Mouse (Mus musculus) bone marrow macrophage, adult 2 months (primary cell): Measurements from ENCODE around the gene Olfr698. TPM values are rescaled to one million over a fixed set of nuclear protein-coding genes. Genes with fewer than 3 reads are reported as not detected.
"Not testable (repeated sequence)": the region's sequence is repeated elsewhere in the genome, so short reads cannot be mapped to it uniquely, and the experiment has no call there.

Experiments used
- H3K27ac ChIP-seq: 2 replicates; pipeline ENCODE4 v1.5.1; 2012; ENCODE audit warnings: low read depth, low read length; ENCODE audit not compliant: insufficient read depth
- H3K4me1 ChIP-seq: 2 replicates; pipeline ENCODE4 v1.6.1; 2012; ENCODE audit warnings: low read length; ENCODE audit not compliant: control insufficient read depth, insufficient read depth
- H3K4me3 ChIP-seq: 2 replicates; pipeline ENCODE4 v1.5.1; 2012; ENCODE audit warnings: mild to moderate bottlenecking, low read length, moderate library complexity; ENCODE audit not compliant: insufficient read depth
- CTCF ChIP-seq: IDR thresholded peaks from 2 replicates; pipeline ENCODE4 v1.5.1; 2012; ENCODE audit warnings: low read depth, mild to moderate bottlenecking, low read length, moderate library complexity
- POLR2A ChIP-seq: IDR thresholded peaks from 2 replicates; pipeline ENCODE4 v1.6.1; 2012; ENCODE audit warnings: mild to moderate bottlenecking, low read depth, low read length, borderline replicate concordance
- polyA plus RNA-seq: library from polyadenylated mRNA; stranded (reverse); fragments of >200 nt; gene quantifications from 2 replicates; pipeline ENCODE4 v1.2.4, GENCODE M21; 2012; ENCODE audit not compliant: missing spikeins, insufficient read depth, insufficient read length

The Olfr698 gene
- polyA plus RNA-seq, 1 experiment = not detected

GRCm38 (mm10) chr7:106711463-106711862, 43.7 kb downstream of the Olfr698 start:
- TF ChIP-seq POLR2A (no peak), CTCF (no peak)
- H3K4me3 ChIP-seq = no peak overlapping the region
- peak overlapping the region; percentile 27 for H3K27ac ChIP-seq
- H3K4me1 ChIP-seq = peaks cover 5% of the 10 kb centered on the region

- H3K4me1 ChIP-seq, H3K27ac ChIP-seq, H3K4me3 ChIP-seq: not testable (repeated sequence)
Measured at GRCm38 (mm10) chr7:106707705-106708104, 47.5 kb downstream of the Olfr698 start.

Other genes starting within 250 kb of the Olfr698 start
- gene Olfr693, start 74.8 kb downstream of the Olfr698 start, polyA plus RNA-seq = not detected in 2 replicates
- not detected in 2 replicates for gene Olfr694, start 63.6 kb downstream of the Olfr698 start, polyA plus RNA-seq
- gene Olfr695, start 39.0 kb downstream of the Olfr698 start, polyA plus RNA-seq = not detected in 2 replicates
- not detected in 2 replicates for gene Olfr697, start 13.0 kb downstream of the Olfr698 start, polyA plus RNA-seq
- gene Olfr699, start 37.8 kb upstream of the Olfr698 start, polyA plus RNA-seq = not detected in 2 replicates
- gene Olfr700, start 53.4 kb upstream of the Olfr698 start, polyA plus RNA-seq = not detected in 2 replicates
- not detected in 2 replicates for gene Olfr701, start 58.7 kb upstream of the Olfr698 start, polyA plus RNA-seq
- gene Olfr702, start 78.5 kb upstream of the Olfr698 start, polyA plus RNA-seq = not detected in 2 replicates
- not detected in 2 replicates for gene Olfr703, start 88.0 kb upstream of the Olfr698 start, polyA plus RNA-seq
- not detected in 2 replicates for gene Olfr704, start 107.8 kb upstream of the Olfr698 start, polyA plus RNA-seq
- gene Olfr705, start 121.5 kb upstream of the Olfr698 start, polyA plus RNA-seq = not detected in 2 replicates
- not detected in 2 replicates for gene Olfr706, start 132.8 kb upstream of the Olfr698 start, polyA plus RNA-seq
- not detected in 2 replicates for gene Olfr707, start 145.8 kb upstream of the Olfr698 start, polyA plus RNA-seq
- gene Olfr1532-ps1, start 152.6 kb upstream of the Olfr698 start, polyA plus RNA-seq = not detected in 2 replicates
- gene Olfr709-ps1, start 176.8 kb upstream of the Olfr698 start, polyA plus RNA-seq = 0.23 TPM in 1 of 2 replicates, not detected in the other
- gene Olfr710, start 192.9 kb upstream of the Olfr698 start, polyA plus RNA-seq = not detected in 2 replicates
- not detected in 2 replicates for gene Olfr6, start 208.5 kb upstream of the Olfr698 start, polyA plus RNA-seq
- not detected in 2 replicates for gene Olfr711, start 220.1 kb upstream of the Olfr698 start, polyA plus RNA-seq